Mouse (Mus musculus) forebrain, embryonic 14.5 days (tissue): ENCODE data around the gene Shf. TPM values are rescaled to one million over a fixed set of nuclear protein-coding genes. Genes with fewer than 3 reads are reported as not detected.
"Not testable (repeated sequence)": the region's sequence is repeated elsewhere in the genome, so short reads cannot be mapped to it uniquely, and the experiment has no call there.

Experiments
- ATAC-seq: fragments of 200-750 bp; cut with Nextera tagmentation; 2 replicates; pipeline ENCODE4 v1.8.0; 2017; ENCODE audit warnings: mild to moderate bottlenecking, moderate library complexity
- DNase-seq: peaks from one replicate; pipeline ENCODE4 v3.0.0-alpha.2; 2015; ENCODE audit warnings: low spot score
- H3K27ac ChIP-seq: fragments of 300-500 bp; sonication (generic); 2 replicates; pipeline ENCODE4 v1.5.1; 2014; ENCODE audit warnings: low read depth, mild to moderate bottlenecking, control low read depth, low read length, moderate library complexity
- H3K27me3 ChIP-seq: fragments of 300-500 bp; sonication (generic); replicated peaks from 2 replicates; pipeline ENCODE4 v1.6.1; 2014; ENCODE audit warnings: low read length, control low read depth, mixed read lengths; ENCODE audit not compliant: control insufficient read depth, insufficient read depth
- H3K36me3 ChIP-seq: fragments of 300-500 bp; sonication (generic); 2 replicates; pipeline ENCODE4 v1.6.1; 2014; ENCODE audit warnings: low read length, control low read depth; ENCODE audit not compliant: control insufficient read depth, insufficient read depth
- H3K4me1 ChIP-seq: fragments of 300-500 bp; sonication (generic); 2 replicates; pipeline ENCODE4 v1.6.1; 2014; ENCODE audit warnings: antibody characterized with exemption, low read length, control low read depth; ENCODE audit not compliant: control insufficient read depth, insufficient read depth
- H3K4me2 ChIP-seq: fragments of 300-500 bp; sonication (generic); 2 replicates; pipeline ENCODE4 v1.6.1; 2014; ENCODE audit warnings: mild to moderate bottlenecking, control low read depth, low read length
- H3K4me3 ChIP-seq: fragments of 300-500 bp; sonication (generic); 2 replicates; pipeline ENCODE4 v1.5.1; 2014; ENCODE audit warnings: low read depth, low read length, control low read depth
- H3K9ac ChIP-seq: fragments of 300-500 bp; sonication (generic); 2 replicates; pipeline ENCODE4 v1.6.1; 2014; ENCODE audit warnings: mild to moderate bottlenecking, low read length, control low read depth, moderate library complexity
- H3K9me3 ChIP-seq: fragments of 300-500 bp; sonication (generic); replicated peaks from 2 replicates; pipeline ENCODE4 v1.6.1; 2016; ENCODE audit warnings: low read length, control low read depth, mixed read lengths; ENCODE audit not compliant: control insufficient read depth
- WGBS: fragments of 180-500 bp; shearing (Covaris S2); extraction: QIAGEN DNeasy Blood & Tissue Kit; methylation state at CpG from one replicate; pipeline ENCODE4 v1.1.7; 2014; 5-methylcytosine and 5-hydroxymethylcytosine counted together
- polyA plus RNA-seq: library from polyadenylated mRNA; unstranded; fragments of >200 nt; fragmentation: Nextera tagmentation; extraction: Ambion mirVana; gene quantifications from 2 replicates; pipeline ENCODE4 v1.2.1, GENCODE M21; 2014

Gene Shf
- polyA plus RNA-seq, 1 experiment from 2014 or later = 12.4 TPM

DNA sequence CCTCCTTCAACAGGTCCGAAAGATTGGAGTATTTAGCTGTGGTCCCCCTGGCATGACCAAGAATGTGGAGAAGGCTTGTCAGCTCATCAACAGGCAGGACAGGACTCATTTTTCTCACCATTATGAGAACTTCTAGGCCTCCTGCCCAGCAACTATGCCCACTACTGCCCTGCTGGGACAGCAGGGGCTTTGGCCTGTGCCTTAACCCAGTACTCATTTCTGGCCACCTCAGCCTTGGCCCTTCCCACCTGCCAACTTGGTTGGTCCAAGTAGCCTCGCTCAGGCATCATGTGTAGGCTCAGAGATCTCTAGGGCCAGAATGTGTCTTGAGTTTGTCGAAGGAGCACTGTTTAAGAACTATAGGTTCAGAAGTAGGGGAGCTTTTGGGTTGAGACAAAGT, 21.7 kb downstream of the Shf start:
- WGBS = 93% methylated on average over 3 of the region's 3 CpGs
- DNase-seq = no peak
- no peak overlapping the region for H3K27ac ChIP-seq
- no peaks in the 10 kb centered on the region for H3K9me3 ChIP-seq
- no peaks in the 10 kb centered on the region for H3K27me3 ChIP-seq
- no peak overlapping the region for H3K4me2 ChIP-seq
- no peak for ATAC-seq
- no peak overlapping the region for H3K9ac ChIP-seq
- H3K4me3 ChIP-seq = no peak overlapping the region
- H3K36me3 ChIP-seq = no peaks in the 10 kb centered on the region
- peaks cover 32% of the 10 kb centered on the region for H3K4me1 ChIP-seq

DNA sequence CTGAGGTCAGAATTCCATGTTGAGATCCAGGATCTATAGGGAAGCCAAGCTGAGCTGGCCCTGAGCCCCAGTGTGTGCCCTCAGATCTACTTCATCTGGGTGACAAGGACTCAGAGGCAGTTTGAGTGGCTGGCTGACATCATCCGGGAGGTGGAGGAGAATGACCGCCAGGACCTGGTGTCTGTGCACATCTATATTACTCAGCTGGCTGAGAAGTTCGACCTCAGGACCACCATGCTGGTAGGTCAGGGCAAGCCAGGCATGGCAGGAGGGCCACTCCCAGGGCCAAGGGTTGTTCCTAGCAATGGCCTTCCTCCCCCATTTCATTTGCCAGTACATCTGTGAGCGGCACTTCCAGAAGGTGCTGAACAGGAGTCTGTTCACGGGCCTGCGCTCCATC, 22.8 kb downstream of the Shf start:
- WGBS = 88% methylated on average over 6 of the region's 6 CpGs
- DNase-seq, H3K27ac ChIP-seq, H3K4me3 ChIP-seq, H3K27me3 ChIP-seq, H3K4me2 ChIP-seq, H3K9ac ChIP-seq, H3K9me3 ChIP-seq, H3K36me3 ChIP-seq, ATAC-seq: not testable (repeated sequence)
- H3K4me1 ChIP-seq = peaks cover 22% of the 10 kb centered on the region

DNA sequence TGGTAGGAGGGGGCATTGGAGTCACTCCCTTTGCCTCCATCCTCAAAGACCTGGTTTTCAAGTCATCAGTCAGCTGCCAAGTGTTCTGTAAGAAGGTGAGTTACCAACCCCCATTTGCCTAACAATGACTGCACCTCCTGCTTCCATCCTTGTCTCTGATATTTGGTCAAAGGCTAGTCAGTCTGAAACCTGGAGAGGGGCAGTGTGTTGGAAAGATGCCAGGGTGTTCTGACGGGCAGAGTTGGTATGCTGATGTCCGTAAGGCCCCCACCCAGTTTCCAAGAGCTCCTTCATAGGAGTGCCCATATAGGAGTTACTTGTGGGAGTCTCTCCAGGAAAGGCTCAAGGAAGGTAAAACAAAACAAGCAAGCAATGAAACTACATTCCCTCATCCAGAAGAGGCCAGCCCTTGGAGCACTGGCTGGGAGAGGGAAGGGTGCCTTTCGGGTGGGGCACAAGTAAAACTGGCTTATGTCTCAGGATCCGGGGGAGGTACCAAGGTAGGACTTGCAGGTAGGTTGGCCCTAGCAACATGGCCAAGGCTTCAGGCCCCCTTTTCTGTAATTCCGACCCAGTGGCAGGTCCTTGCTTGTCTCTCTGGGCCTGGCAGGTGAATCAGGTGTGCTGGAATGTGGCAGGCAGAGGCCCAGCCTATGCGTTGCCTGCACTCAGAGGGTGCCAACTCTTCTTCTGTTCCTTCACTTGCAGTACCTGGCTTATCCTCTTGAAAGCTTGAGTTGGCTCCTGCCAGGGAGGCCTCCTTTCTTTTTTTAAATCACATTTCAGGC, 23.7 kb downstream of the Shf start:
- WGBS = 74% methylated on average over 6 of the region's 6 CpGs
- Histone ChIP-seq H3K4me1 (peaks cover 18% of the 10 kb centered on the region), H3K27me3 (no peaks in the 10 kb centered on the region), H3K9ac (no peak overlapping the region), H3K4me2 (no peak overlapping the region), H3K9me3 (no peaks in the 10 kb centered on the region), H3K4me3 (no peak overlapping the region), H3K36me3 (no peaks in the 10 kb centered on the region), H3K27ac (no peak overlapping the region)
- DNase-seq = no peak
- ATAC-seq = no peak

DNA sequence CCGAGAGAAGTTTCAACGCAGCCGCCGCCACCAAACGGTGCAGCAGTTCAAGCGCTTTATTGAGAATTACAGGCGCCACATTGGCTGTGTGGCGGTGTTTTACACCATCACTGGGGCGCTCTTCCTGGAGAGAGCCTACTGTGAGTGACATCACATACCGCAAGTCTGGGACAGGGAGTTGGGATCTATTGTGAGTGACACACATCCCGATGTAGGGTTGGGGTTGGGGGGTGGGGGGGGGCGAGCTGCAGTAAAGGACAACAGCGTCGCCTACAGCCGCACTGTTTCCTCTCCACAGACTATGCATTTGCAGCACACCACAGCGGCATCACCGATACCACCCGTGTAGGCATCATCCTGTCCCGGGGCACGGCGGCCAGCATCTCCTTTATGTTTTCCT, 31.7 kb downstream of the Shf start:
- Histone ChIP-seq H3K4me1 (no peaks in the 10 kb centered on the region), H3K27ac (no peak overlapping the region), H3K4me3 (peak overlapping the region; percentile 5; the same call in 1 of the 2 replicates), H3K27me3 (no peaks in the 10 kb centered on the region), H3K9ac (no peak overlapping the region), H3K4me2 (0 out of 2 replicates have a peak overlapping the region, but pooled peaks have one; percentile 14), H3K36me3 (no peaks in the 10 kb centered on the region), H3K9me3 (no peaks in the 10 kb centered on the region)
- no peak for ATAC-seq
- no peak for DNase-seq
- 63% methylated on average over 21 of the region's 21 CpGs for WGBS

DNA sequence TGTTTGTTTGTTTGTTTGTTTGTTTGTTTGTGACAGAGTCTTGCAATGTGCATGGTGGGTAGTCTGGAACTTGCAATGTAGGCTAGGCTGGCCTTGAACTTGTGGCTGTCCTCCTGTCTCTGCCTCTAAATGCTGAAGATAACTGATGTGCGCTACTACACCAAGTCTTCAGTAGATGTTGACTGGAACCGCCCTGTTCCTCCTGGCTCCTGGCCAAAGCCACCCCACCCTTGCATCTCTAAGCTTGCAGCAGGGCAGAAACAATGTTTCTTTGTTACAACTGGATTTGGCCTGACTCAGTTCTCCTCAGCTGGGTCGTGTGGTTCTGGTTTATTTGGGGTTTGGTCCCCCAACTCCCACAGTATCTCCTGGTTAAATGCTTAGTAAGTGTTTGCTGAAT, 34.8 kb downstream of the Shf start:
- no peaks in the 10 kb centered on the region for H3K27me3 ChIP-seq
- H3K4me1 ChIP-seq = no peaks in the 10 kb centered on the region
- no peak overlapping the region for H3K4me2 ChIP-seq
- H3K27ac ChIP-seq = no peak overlapping the region
- no peak overlapping the region for H3K9ac ChIP-seq
- DNase-seq = no peak
- H3K9me3 ChIP-seq = no peaks in the 10 kb centered on the region
- 62% methylated on average over 3 of the region's 3 CpGs for WGBS
- ATAC-seq = no peak
- no peak overlapping the region for H3K4me3 ChIP-seq
- H3K36me3 ChIP-seq = no peaks in the 10 kb centered on the region

DNA sequence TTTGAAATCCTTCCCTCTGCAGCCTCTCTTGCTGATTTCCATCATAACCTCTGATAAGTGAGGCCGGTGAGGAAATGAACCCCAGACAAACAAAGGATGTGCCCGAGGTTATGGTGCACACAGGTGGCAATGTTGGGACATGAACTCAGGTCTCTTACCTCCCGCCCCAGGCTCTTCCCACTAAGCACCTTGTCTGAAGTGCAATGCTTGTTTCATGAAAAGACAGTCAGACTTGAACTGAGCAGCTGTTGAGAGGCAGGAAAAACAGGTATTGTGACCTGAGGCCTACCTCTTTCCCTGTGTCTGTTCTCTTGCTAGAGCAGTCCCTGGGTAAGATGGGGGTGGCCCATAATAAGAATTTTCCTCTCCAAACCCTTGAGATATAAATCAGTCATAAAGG, 36.7 kb downstream of the Shf start:
- no peak overlapping the region for H3K27ac ChIP-seq
- no peak overlapping the region for H3K4me3 ChIP-seq
- H3K9me3 ChIP-seq = no peaks in the 10 kb centered on the region
- H3K9ac ChIP-seq = no peak overlapping the region
- ATAC-seq (no peak), DNase-seq (no peak)
- no peaks in the 10 kb centered on the region for H3K4me1 ChIP-seq
- WGBS = 93% methylated on average over 3 of the region's 3 CpGs
- H3K36me3 ChIP-seq = no peaks in the 10 kb centered on the region
- H3K27me3 ChIP-seq = no peaks in the 10 kb centered on the region
- H3K4me2 ChIP-seq = no peak overlapping the region

DNA sequence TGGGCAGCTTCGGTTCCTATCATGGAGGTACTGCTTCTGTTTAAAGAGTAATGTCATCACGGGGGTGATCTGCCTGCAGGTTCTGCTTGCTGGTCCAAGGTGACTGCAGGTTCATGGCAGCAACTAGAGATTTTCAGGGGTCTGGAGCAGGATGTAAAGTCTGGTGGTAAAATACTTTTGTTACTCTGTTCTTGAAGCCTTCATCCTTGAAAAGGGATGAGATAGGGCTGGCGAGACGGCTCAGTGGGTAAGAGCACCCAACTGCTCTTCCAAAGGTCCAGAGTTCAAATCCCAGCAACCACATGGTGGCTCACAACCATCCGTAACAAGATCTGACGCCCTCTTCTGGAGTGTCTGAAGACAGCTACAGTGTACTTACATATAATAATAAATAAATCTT, 38.6 kb downstream of the Shf start:
- not testable (repeated sequence) for H3K4me3 ChIP-seq, H3K4me2 ChIP-seq, ATAC-seq, H3K36me3 ChIP-seq, H3K9me3 ChIP-seq, H3K27me3 ChIP-seq, H3K4me1 ChIP-seq, H3K9ac ChIP-seq, H3K27ac ChIP-seq, DNase-seq
- WGBS = 84% methylated on average over 5 of the region's 6 CpGs

DNA sequence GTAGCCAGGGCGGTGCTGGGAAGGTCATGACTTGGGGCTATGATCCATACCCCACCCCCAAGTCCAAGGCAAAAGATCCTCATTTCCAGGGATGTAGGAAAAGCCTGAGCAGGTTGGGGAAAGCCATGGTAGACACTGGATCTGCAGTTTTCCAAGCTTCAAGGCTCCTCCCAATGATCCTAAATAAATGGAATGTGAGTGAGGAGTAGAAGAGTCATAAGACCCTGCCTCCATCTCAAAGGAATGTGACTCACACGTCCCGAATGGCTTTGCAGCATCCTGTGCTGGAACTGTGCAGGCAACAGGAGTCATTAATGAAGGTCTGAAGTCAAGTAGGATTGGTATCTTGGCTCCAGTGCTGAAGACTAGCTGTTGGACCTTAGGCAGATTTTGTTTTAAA, 41.0 kb downstream of the Shf start:
- DNase-seq = no peak
- H3K27me3 ChIP-seq = no peaks in the 10 kb centered on the region
- no peak overlapping the region for H3K4me2 ChIP-seq
- H3K4me3 ChIP-seq = no peak overlapping the region
- H3K36me3 ChIP-seq = no peaks in the 10 kb centered on the region
- no peak overlapping the region for H3K27ac ChIP-seq
- no peak for ATAC-seq
- H3K9ac ChIP-seq = no peak overlapping the region
- 83% methylated on average over 3 of the region's 3 CpGs for WGBS
- H3K9me3 ChIP-seq = no peaks in the 10 kb centered on the region
- no peaks in the 10 kb centered on the region for H3K4me1 ChIP-seq

DNA sequence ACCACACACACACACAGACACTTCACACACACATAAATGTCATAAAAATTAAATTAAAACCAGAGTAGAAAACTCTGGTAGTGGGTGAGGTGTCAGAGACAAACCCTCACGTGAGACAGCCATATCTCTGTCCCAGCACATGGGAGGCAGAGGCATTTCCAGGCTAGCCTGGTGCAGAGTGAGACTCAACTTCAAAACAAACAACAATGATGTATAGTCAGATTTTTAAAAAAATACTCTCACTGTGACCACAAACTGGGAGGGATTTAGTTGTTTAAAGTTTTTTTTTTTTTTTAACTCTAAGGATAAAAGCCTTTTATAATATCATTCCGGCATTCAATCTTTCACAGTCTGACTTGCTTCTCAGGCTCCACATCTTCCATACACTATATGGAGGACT, 43.6 kb downstream of the Shf start:
- DNase-seq (no peak), ATAC-seq (no peak)
- H3K9me3 ChIP-seq = no peaks in the 10 kb centered on the region
- no peak overlapping the region for H3K4me2 ChIP-seq
- 72% methylated on average over 2 of the region's 2 CpGs for WGBS
- H3K9ac ChIP-seq = no peak overlapping the region
- H3K27me3 ChIP-seq = no peaks in the 10 kb centered on the region
- H3K36me3 ChIP-seq = no peaks in the 10 kb centered on the region
- no peaks in the 10 kb centered on the region for H3K4me1 ChIP-seq
- H3K27ac ChIP-seq = no peak overlapping the region
- no peak overlapping the region for H3K4me3 ChIP-seq
